Mouse (Mus musculus): ENCODE results near the gene Gm20937. TPM values are rescaled to one million over a fixed set of nuclear protein-coding genes. Genes with fewer than 3 reads are reported as not detected.
"Not testable (repeated sequence)": the region's sequence is repeated elsewhere in the genome, so short reads cannot be mapped to it uniquely, and the experiment has no call there.

Gm20937 gene
- polyA plus RNA-seq (2012): not detected in 2 replicates

GRCm38 (mm10) chrY:68294798-68295197, at the start of gene Gm20937:
Gene Gm20937, minus strand, starts transcription at chrY:68294898.
- TF ChIP-seq GATA1 (IDR thresholded peaks at IDR 0.05; ENCODE audit: low read length): not testable (repeated sequence)

Other genes starting within 250 kb of the Gm20937 start
- not detected in 2 replicates for gene Gm20816, start 243.1 kb upstream of the Gm20937 start, polyA plus RNA-seq (2012)